Mouse (Mus musculus) kidney, embryonic 15.5 days (tissue): ENCODE data around the gene Zmynd12. TPM values are rescaled to one million over a fixed set of nuclear protein-coding genes. Genes with fewer than 3 reads are reported as not detected.

Experiments
- ATAC-seq: fragments of 200-750 bp; cut with Nextera tagmentation; replicated peaks from 2 replicates; pipeline ENCODE4 v1.8.0; 2017; ENCODE audit warnings: moderate TSS enrichment; ENCODE audit not compliant: low FRiP score
- H3K27ac ChIP-seq: fragments of 300-500 bp; sonication (generic); 2 replicates; pipeline ENCODE4 v1.5.1; 2015; ENCODE audit warnings: mild to moderate bottlenecking, inconsistent platforms
- H3K27me3 ChIP-seq: fragments of 300-500 bp; sonication (generic); 2 replicates; pipeline ENCODE4 v1.6.1; 2015; ENCODE audit warnings: inconsistent platforms
- H3K36me3 ChIP-seq: fragments of 300-500 bp; sonication (generic); 2 replicates; pipeline ENCODE4 v1.6.1; 2015; ENCODE audit warnings: inconsistent platforms
- H3K4me1 ChIP-seq: fragments of 300-500 bp; sonication (generic); 2 replicates; pipeline ENCODE4 v1.6.1; 2015; ENCODE audit warnings: inconsistent platforms
- H3K4me2 ChIP-seq: fragments of 300-500 bp; sonication (generic); 2 replicates; pipeline ENCODE4 v1.6.1; 2015; ENCODE audit warnings: moderate library complexity, mild to moderate bottlenecking, inconsistent platforms
- H3K4me3 ChIP-seq: fragments of 300-500 bp; sonication (generic); replicated peaks from 2 replicates; pipeline ENCODE4 v1.5.1; 2015; ENCODE audit warnings: mild to moderate bottlenecking, inconsistent platforms
- H3K9ac ChIP-seq: fragments of 300-500 bp; sonication (generic); 2 replicates; pipeline ENCODE4 v1.6.1; 2015; ENCODE audit warnings: mild to moderate bottlenecking, inconsistent platforms
- H3K9me3 ChIP-seq: fragments of 300-500 bp; sonication (generic); replicated peaks from 2 replicates; pipeline ENCODE4 v1.6.1; 2016; ENCODE audit warnings: inconsistent platforms
- WGBS: fragments of 180-500 bp; shearing (Covaris S2); methylation state at CpG from one replicate; pipeline ENCODE4 v1.1.7; 2015; ENCODE audit warnings: mixed read lengths; 5-methylcytosine and 5-hydroxymethylcytosine counted together
- polyA plus RNA-seq: library from polyadenylated mRNA; unstranded; fragments of >200 nt; fragmentation: Nextera tagmentation; extraction: Ambion mirVana; gene quantifications from 2 replicates; pipeline ENCODE4 v1.2.1, GENCODE M21; 2015

Zmynd12 gene
- polyA plus RNA-seq, 1 experiment from 2014 or later: 0.51 TPM

GRCm38 (mm10) chr4:119453128-119453527, 30.5 kb downstream of the Zmynd12 start:
- ATAC-seq: no peak
- 67% methylated on average over 5 of the region's 5 CpGs for WGBS

GRCm38 (mm10) chr4:119453533-119453932, 30.9 kb downstream of the Zmynd12 start:
- Histone ChIP-seq H3K9ac (no peak overlapping the region), H3K4me2 (no peak overlapping the region), H3K4me1 (peaks cover 4% of the 10 kb centered on the region; the same call in 1 of the 2 replicates), H3K9me3 (no peaks in the 10 kb centered on the region), H3K27me3 (no peaks in the 10 kb centered on the region), H3K4me3 (no peak overlapping the region), H3K36me3 (no peaks in the 10 kb centered on the region), H3K27ac (no peak overlapping the region)
- no peak for ATAC-seq
- WGBS: 22% methylated on average over 6 of the region's 6 CpGs

More at GRCm38 (mm10) chr4:119453128-119453527, 30.5 kb downstream of the Zmynd12 start:
- Histone ChIP-seq H3K9me3 (no peaks in the 10 kb centered on the region), H3K4me1 (peaks cover 4% of the 10 kb centered on the region; the same call in 1 of the 2 replicates), H3K27me3 (no peaks in the 10 kb centered on the region), H3K27ac (no peak overlapping the region), H3K4me3 (no peak overlapping the region), H3K36me3 (no peaks in the 10 kb centered on the region), H3K4me2 (no peak overlapping the region), H3K9ac (no peak overlapping the region)

- no peak for ATAC-seq
- 70% methylated on average over 5 of the region's 5 CpGs for WGBS
- Histone ChIP-seq H3K4me2 (no peak overlapping the region), H3K36me3 (no peaks in the 10 kb centered on the region), H3K27ac (peak overlapping the region; percentile 54), H3K9ac (no peak overlapping the region), H3K27me3 (no peaks in the 10 kb centered on the region), H3K4me3 (no peak overlapping the region), H3K4me1 (peaks cover 26% of the 10 kb centered on the region), H3K9me3 (no peaks in the 10 kb centered on the region)
These were observed 37.7 kb downstream of the Zmynd12 start for GRCm38 (mm10) chr4:119460296-119460695.

GRCm38 (mm10) chr4:119460728-119461141, 38.1 kb downstream of the Zmynd12 start:
- no peaks in the 10 kb centered on the region for H3K27me3 ChIP-seq
- no peak overlapping the region for H3K4me3 ChIP-seq
- H3K4me1 ChIP-seq: peaks cover 26% of the 10 kb centered on the region
- peak; percentile 69 for ATAC-seq
- peak overlapping the region; percentile 54 for H3K27ac ChIP-seq
- no peaks in the 10 kb centered on the region for H3K9me3 ChIP-seq
- 20% methylated on average over 8 of the region's 8 CpGs for WGBS
- peak overlapping the region; percentile 25 for H3K4me2 ChIP-seq
- H3K36me3 ChIP-seq: no peaks in the 10 kb centered on the region
- H3K9ac ChIP-seq: no peak overlapping the region

- ATAC-seq: no peak
- Histone ChIP-seq H3K4me2 (0 out of 2 replicates have a peak overlapping the region, but pooled peaks have one; percentile 4), H3K9me3 (no peaks in the 10 kb centered on the region), H3K27me3 (no peaks in the 10 kb centered on the region), H3K4me3 (no peak overlapping the region), H3K36me3 (no peaks in the 10 kb centered on the region), H3K9ac (no peak overlapping the region), H3K4me1 (peaks cover 26% of the 10 kb centered on the region), H3K27ac (peak overlapping the region; percentile 30; the same call in 1 of the 2 replicates)
- 85% methylated on average over 3 of the region's 3 CpGs for WGBS
These were observed 39.8 kb downstream of the Zmynd12 start for GRCm38 (mm10) chr4:119462457-119462856.

GRCm38 (mm10) chr4:119462858-119463755, 40.5 kb downstream of the Zmynd12 start:
- Histone ChIP-seq H3K27me3 (no peaks in the 10 kb centered on the region), H3K4me1 (peaks cover 26% of the 10 kb centered on the region), H3K4me2 (0 out of 2 replicates have a peak overlapping the region, but pooled peaks have one; percentile 4), H3K9me3 (no peaks in the 10 kb centered on the region), H3K4me3 (no peak overlapping the region), H3K27ac (peak overlapping the region; percentile 30; the same call in 1 of the 2 replicates), H3K9ac (no peak overlapping the region), H3K36me3 (no peaks in the 10 kb centered on the region)
- 44% methylated on average over 11 of the region's 11 CpGs for WGBS
- ATAC-seq: peak; percentile 76

- no peak overlapping the region for H3K4me2 ChIP-seq
- H3K9me3 ChIP-seq: no peaks in the 10 kb centered on the region
- WGBS: 74% methylated on average over 13 of the region's 13 CpGs
- H3K36me3 ChIP-seq: no peaks in the 10 kb centered on the region
- no peak overlapping the region; the same call in 1 of the 2 replicates for H3K27ac ChIP-seq
- peaks cover 26% of the 10 kb centered on the region for H3K4me1 ChIP-seq
- no peak overlapping the region for H3K4me3 ChIP-seq
- no peaks in the 10 kb centered on the region for H3K27me3 ChIP-seq
- ATAC-seq: no peak
- H3K9ac ChIP-seq: no peak overlapping the region
These were observed 41.3 kb downstream of the Zmynd12 start for GRCm38 (mm10) chr4:119463756-119464419.

- Histone ChIP-seq H3K4me3 (no peak overlapping the region), H3K9ac (no peak overlapping the region), H3K27me3 (no peaks in the 10 kb centered on the region), H3K4me2 (no peak overlapping the region), H3K27ac (no peak overlapping the region), H3K4me1 (peaks cover 21% of the 10 kb centered on the region), H3K9me3 (no peaks in the 10 kb centered on the region), H3K36me3 (no peaks in the 10 kb centered on the region)
- WGBS: 92% methylated on average over 5 of the region's 5 CpGs
- no peak for ATAC-seq
These were observed 43.2 kb downstream of the Zmynd12 start for GRCm38 (mm10) chr4:119465841-119466240.

- peaks cover 16% of the 10 kb centered on the region for H3K4me1 ChIP-seq
- WGBS: 80% methylated on average over 16 of the region's 16 CpGs
These were observed 45.2 kb downstream of the Zmynd12 start for GRCm38 (mm10) chr4:119467720-119468380.

GRCm38 (mm10) chr4:119472545-119472944, 49.9 kb downstream of the Zmynd12 start:
- WGBS: 50% methylated on average over 9 of the region's 9 CpGs
- H3K9ac ChIP-seq: no peak overlapping the region
- peak overlapping the region; percentile 64 for H3K27ac ChIP-seq
- H3K27me3 ChIP-seq: no peaks in the 10 kb centered on the region
- H3K4me2 ChIP-seq: no peak overlapping the region
- H3K9me3 ChIP-seq: no peaks in the 10 kb centered on the region
- peaks cover 16% of the 10 kb centered on the region for H3K4me1 ChIP-seq
- no peak overlapping the region for H3K4me3 ChIP-seq
- H3K36me3 ChIP-seq: no peaks in the 10 kb centered on the region
- 0 out of 2 replicates have a peak, but pooled peaks have one; percentile 31 for ATAC-seq

More at GRCm38 (mm10) chr4:119467720-119468380, 45.2 kb downstream of the Zmynd12 start:
- no peak for ATAC-seq
- Histone ChIP-seq H3K36me3 (no peaks in the 10 kb centered on the region), H3K27ac (no peak overlapping the region), H3K4me3 (no peak overlapping the region), H3K27me3 (no peaks in the 10 kb centered on the region), H3K9ac (no peak overlapping the region), H3K4me2 (no peak overlapping the region), H3K9me3 (no peaks in the 10 kb centered on the region)

GRCm38 (mm10) chr4:119473150-119473549, 50.5 kb downstream of the Zmynd12 start:
- no peak overlapping the region for H3K4me3 ChIP-seq

More at GRCm38 (mm10) chr4:119473150-119473549, 50.5 kb downstream of the Zmynd12 start:
- H3K4me2 ChIP-seq: no peak overlapping the region
- no peaks in the 10 kb centered on the region for H3K27me3 ChIP-seq
- 17% methylated on average over 5 of the region's 5 CpGs for WGBS
- no peaks in the 10 kb centered on the region for H3K9me3 ChIP-seq
- ATAC-seq: peak; percentile 44
- H3K4me1 ChIP-seq: peaks cover 16% of the 10 kb centered on the region
- H3K27ac ChIP-seq: peak overlapping the region; percentile 64
- H3K9ac ChIP-seq: no peak overlapping the region
- H3K36me3 ChIP-seq: no peaks in the 10 kb centered on the region
